ENCODE assay signal across 18 mouse cellular contexts in the genomic region with DNA sequence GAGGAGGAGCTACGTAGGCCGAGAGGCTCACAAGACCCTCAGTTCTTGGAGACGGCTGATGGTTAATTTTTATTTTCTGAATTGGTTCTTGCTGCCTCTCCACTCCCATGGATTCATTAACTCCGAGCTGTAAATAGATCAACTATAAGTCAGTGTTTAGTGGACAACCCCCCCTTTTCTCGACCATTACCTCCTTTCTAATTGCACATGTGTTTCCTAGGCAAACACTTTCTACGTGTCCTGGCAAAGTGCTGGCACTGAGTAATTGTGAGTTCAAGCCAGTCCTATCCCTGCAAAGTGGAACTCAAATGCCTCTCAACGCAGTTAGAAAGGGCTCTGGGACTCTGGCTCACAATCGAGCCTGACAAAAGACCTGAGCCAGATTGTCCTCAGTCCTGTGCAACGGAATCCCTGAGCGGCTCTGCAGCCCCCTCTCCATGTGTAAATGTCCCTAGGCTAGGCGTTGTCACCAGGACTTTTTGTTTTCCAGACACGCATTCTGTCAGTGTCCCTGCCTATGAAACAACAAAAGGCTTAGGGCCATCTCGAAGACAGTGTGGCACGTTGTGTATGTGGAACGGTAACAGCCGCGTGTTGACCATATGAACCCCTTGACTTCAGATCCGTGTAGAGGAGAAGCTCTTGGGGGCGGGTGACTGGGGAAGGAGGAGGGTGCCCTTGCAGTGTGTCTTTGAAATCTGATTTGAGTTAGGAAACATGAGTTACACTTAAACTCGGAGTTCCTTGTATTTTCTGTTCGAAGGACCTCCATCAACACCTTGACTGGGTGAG.
"Had no signal": no experiment of that assay in that cellular context is flagged by ENCODE, and none has a peak within 500 bp of the region (broad histone marks: within the 10 kb centered on the region; RNA-seq: fewer than 3 reads in every experiment).

No protein-coding gene starts in this region.

- H3K27me3 ChIP-seq: intestine, embryonic 15.5 days; limb, embryonic 12.5 days; limb, embryonic 15.5 days; midbrain, embryonic 15.5 days; neural tube, embryonic 12.5 days had no signal

- H3K4me2 ChIP-seq: intestine, embryonic 15.5 days; limb, embryonic 12.5 days; limb, embryonic 15.5 days; liver, embryonic 11.5 days; lung, embryonic 14.5 days; midbrain, embryonic 12.5 days; midbrain, embryonic 15.5 days; neural tube, embryonic 12.5 days had no signal

- H3K4me1 ChIP-seq: intestine, embryonic 15.5 days; midbrain, embryonic 15.5 days; neural tube, embryonic 12.5 days had no signal

- H3K36me3 ChIP-seq: intestine, embryonic 15.5 days; midbrain, embryonic 15.5 days had no signal

- H3K27ac ChIP-seq: intestine, embryonic 15.5 days; layer of hippocampus, adult 2 months; limb, embryonic 12.5 days; limb, embryonic 15.5 days; liver, embryonic 14.5 days; macrophage; midbrain, embryonic 12.5 days; midbrain, embryonic 15.5 days; neural tube, embryonic 12.5 days had no signal

- DNase-seq: kidney, adult 11 months; kidney, postnatal 14 days; layer of hippocampus, adult 9-11 months; liver, postnatal 0 days; lung, embryonic 14.5 days; thymus, adult 18-20 months; thymus, postnatal 36 days had no signal

- H3K4me3 ChIP-seq: intestine, embryonic 15.5 days; layer of hippocampus, adult 2 months; limb, embryonic 12.5 days; limb, embryonic 15.5 days; midbrain, embryonic 12.5 days; midbrain, embryonic 15.5 days; neural tube, embryonic 12.5 days had no signal

- ATAC-seq: intestine, embryonic 15.5 days; liver, postnatal 0 days; lung, postnatal 0 days; midbrain, embryonic 15.5 days had no signal

- H3K9me3 ChIP-seq: intestine, embryonic 15.5 days; limb, embryonic 12.5 days; limb, embryonic 15.5 days; midbrain, embryonic 12.5 days; midbrain, embryonic 15.5 days; neural tube, embryonic 12.5 days had no signal

- H3K9ac ChIP-seq: intestine, embryonic 15.5 days; limb, embryonic 12.5 days; limb, embryonic 15.5 days; liver, embryonic 14.5 days; liver, postnatal 0 days; lung, embryonic 14.5 days; midbrain, embryonic 12.5 days; midbrain, embryonic 15.5 days; neural tube, embryonic 12.5 days had no signal
